Mouse (Mus musculus) liver, embryonic 12.5 days (tissue): ENCODE data around the gene Car9. TPM values are rescaled to one million over a fixed set of nuclear protein-coding genes. Genes with fewer than 3 reads are reported as not detected.

Experiments
- ATAC-seq: fragments of 200-750 bp; cut with Nextera tagmentation; 2 replicates; pipeline ENCODE4 v1.8.0; 2017; ENCODE audit warnings: moderate number of reproducible peaks, mild to moderate bottlenecking, moderate library complexity
- H3K27ac ChIP-seq: fragments of 300-500 bp; sonication (generic); 2 replicates; pipeline ENCODE4 v1.5.1; 2016; ENCODE audit warnings: mild to moderate bottlenecking
- H3K27me3 ChIP-seq: fragments of 300-500 bp; sonication (generic); replicated peaks from 2 replicates; pipeline ENCODE4 v1.6.1; 2016; ENCODE audit warnings: mild to moderate bottlenecking, moderate library complexity
- H3K36me3 ChIP-seq: fragments of 300-500 bp; sonication (generic); 2 replicates; pipeline ENCODE4 v1.6.1; 2016; ENCODE audit warnings: mild to moderate bottlenecking, moderate library complexity
- H3K4me1 ChIP-seq: fragments of 300-500 bp; sonication (generic); 2 replicates; pipeline ENCODE4 v1.6.1; 2016
- H3K4me2 ChIP-seq: fragments of 300-500 bp; sonication (generic); 2 replicates; pipeline ENCODE4 v1.6.1; 2016; ENCODE audit warnings: mild to moderate bottlenecking, moderate library complexity
- H3K4me3 ChIP-seq: fragments of 300-500 bp; sonication (generic); 2 replicates; pipeline ENCODE4 v1.5.1; 2016; ENCODE audit warnings: mild to moderate bottlenecking, moderate library complexity
- H3K9ac ChIP-seq: fragments of 300-500 bp; sonication (generic); 2 replicates; pipeline ENCODE4 v1.6.1; 2016; ENCODE audit warnings: mild to moderate bottlenecking, moderate library complexity
- H3K9me3 ChIP-seq: fragments of 300-500 bp; sonication (generic); replicated peaks from 2 replicates; pipeline ENCODE4 v1.6.1; 2016; ENCODE audit warnings: mild to moderate bottlenecking, moderate library complexity
- WGBS: fragments of 180-500 bp; shearing (Covaris S2); methylation state at CpG from one replicate; pipeline ENCODE4 v1.1.7; 2016; ENCODE audit not compliant: insufficient replicate concordance; 5-methylcytosine and 5-hydroxymethylcytosine counted together
- polyA plus RNA-seq: library from polyadenylated mRNA; unstranded; fragments of >200 nt; fragmentation: Nextera tagmentation; extraction: Ambion mirVana; gene quantifications from 2 replicates; pipeline ENCODE4 v1.2.1, GENCODE M21; 2016

Gene Car9
- polyA plus RNA-seq, 1 experiment from 2014 or later: 1.3 TPM

DNA sequence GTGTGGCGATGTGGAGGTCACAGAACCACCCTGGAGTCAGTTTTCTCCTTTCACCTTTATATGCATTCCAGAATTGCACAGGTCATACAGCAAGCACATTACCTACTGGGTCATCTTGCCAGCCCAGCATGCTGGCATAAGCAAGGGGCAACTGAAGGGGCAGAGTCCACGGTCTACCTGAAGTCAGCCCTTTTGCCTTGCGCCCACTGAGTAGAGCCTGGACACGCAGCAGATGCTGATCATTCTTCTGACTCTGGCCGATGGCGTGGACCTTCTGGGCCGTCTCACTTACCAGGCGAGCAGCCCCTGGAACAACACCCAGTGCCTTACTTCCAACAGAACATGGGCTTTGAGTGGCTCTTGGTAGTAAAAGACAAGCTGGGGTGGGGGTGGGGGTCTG lies 9.4 kb upstream of the Car9 start:
- H3K4me1 ChIP-seq: peaks cover 61% of the 10 kb centered on the region
- peaks cover 36% of the 10 kb centered on the region for H3K36me3 ChIP-seq
- no peak for ATAC-seq
- H3K27ac ChIP-seq: no peak overlapping the region
- WGBS: 85% methylated on average over 8 of the region's 8 CpGs
- peak overlapping the region; percentile 88 for H3K9ac ChIP-seq
- H3K4me3 ChIP-seq: peak overlapping the region; percentile 79
- no peaks in the 10 kb centered on the region for H3K9me3 ChIP-seq
- peak overlapping the region; percentile 82 for H3K4me2 ChIP-seq
- H3K27me3 ChIP-seq: no peaks in the 10 kb centered on the region

DNA sequence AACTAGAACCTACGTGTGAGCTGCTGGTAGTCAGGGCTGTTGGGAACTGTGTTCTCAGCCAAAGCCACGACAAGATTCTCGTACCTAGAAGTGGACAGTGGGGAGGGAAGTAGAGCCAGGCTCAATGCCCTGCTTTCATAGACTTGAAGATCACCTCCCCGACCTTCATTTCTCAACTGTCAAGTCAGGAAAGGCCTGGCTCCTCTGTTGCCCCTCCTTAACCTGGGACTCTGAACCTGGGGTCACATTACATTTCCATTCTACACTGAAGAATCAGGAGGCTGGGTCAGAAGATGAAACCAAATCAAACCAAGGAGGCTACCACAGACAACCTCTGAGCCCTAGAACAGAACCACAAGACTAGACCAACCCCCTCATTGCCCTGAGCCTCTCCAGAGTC lies 8.8 kb upstream of the Car9 start:
- ATAC-seq: no peak
- Histone ChIP-seq H3K9ac (peak overlapping the region; percentile 88), H3K36me3 (peaks cover 36% of the 10 kb centered on the region), H3K27ac (peak overlapping the region; percentile 79; the same call in 1 of the 2 replicates), H3K9me3 (no peaks in the 10 kb centered on the region), H3K4me1 (peaks cover 58% of the 10 kb centered on the region), H3K4me2 (peak overlapping the region; percentile 82), H3K4me3 (peak overlapping the region; percentile 79), H3K27me3 (no peaks in the 10 kb centered on the region)
- WGBS: 71% methylated on average over 4 of the region's 4 CpGs

DNA sequence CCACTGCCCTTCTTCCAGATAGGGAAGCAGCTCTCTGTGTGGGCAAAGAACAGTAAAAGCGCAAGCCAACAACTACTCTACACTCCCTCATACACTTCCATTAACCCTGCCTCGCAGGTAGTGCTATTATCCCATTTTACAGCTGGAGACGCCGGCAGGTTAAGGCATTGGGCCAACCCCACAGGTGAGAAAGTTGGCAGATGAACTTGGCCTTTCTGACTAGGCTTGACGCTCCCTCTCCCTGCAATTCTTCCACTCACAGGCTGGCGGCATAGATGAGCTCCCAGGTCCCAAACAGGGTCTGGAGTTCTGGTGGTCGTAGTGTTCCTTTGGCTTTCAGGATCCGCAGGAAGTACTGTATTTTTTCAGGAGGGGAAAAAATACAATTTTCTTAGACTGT lies 7.8 kb upstream of the Car9 start:
- H3K36me3 ChIP-seq: peaks cover 36% of the 10 kb centered on the region
- H3K27me3 ChIP-seq: no peaks in the 10 kb centered on the region
- peaks cover 62% of the 10 kb centered on the region for H3K4me1 ChIP-seq
- H3K4me2 ChIP-seq: peak overlapping the region; percentile 82
- H3K9me3 ChIP-seq: no peaks in the 10 kb centered on the region
- 7% methylated on average over 8 of the region's 8 CpGs for WGBS
- peak overlapping the region; percentile 79 for H3K4me3 ChIP-seq
- H3K9ac ChIP-seq: peak overlapping the region; percentile 88
- peak overlapping the region; percentile 79 for H3K27ac ChIP-seq
- peak; percentile 59 for ATAC-seq

DNA sequence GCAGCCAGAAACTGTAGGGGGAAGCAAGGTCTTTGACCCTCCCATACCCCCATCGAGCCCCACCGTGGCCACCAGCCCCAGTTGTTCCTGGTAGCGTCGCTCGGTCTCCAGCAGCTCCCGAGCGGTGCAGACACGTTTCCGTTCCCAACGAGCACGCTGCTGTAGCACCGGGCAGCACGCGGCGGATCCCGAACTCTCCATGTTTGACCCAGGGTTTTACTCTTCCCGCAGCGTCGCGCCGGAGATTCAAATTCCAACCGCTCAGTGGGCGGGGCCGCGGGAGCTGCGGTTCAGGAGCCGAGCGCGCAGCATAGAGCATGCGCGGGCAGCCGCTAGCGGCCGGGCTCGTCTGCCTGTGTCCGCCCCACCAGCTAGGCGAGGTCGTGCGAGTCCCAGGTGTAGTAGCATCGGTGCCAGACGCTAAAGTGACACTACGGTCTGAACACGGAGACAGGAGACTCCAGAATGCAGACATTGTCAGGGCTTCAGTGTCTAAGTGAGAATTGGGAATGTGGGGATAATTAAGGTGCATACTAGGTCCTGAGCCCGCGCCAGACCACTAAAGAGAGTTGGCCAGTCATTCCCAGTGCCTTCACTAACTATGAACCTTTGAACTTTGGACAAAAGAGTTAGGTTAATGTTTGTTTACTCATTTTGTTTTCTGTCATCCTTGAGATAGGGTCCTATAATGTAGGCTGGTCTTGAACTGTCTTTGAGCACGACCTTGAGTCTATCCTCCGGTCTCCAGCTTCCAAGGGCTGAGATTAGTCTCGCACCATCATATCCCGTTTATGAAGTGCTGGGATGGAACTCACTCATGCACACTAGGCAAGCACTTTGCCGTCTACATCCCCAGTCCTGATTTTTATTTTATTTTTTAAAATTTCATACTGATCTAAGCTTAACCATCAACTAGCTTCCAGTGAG lies 7.1 kb upstream of the Car9 start, which contains the start of gene Arhgef39:
Gene Arhgef39, minus strand, starts transcription at position 289 of the 927 bp plus-strand sequence.
- Histone ChIP-seq H3K4me1 (peaks cover 62% of the 10 kb centered on the region), H3K27ac (peak within 1 kb of the TSS; percentile 79), H3K27me3 (no peaks in the 10 kb centered on the region), H3K9ac (peak within 1 kb of the TSS; percentile 88), H3K4me2 (peak within 1 kb of the TSS; percentile 82), H3K4me3 (peak within 1 kb of the TSS; percentile 79), H3K36me3 (peaks cover 36% of the 10 kb centered on the region), H3K9me3 (no peaks in the 10 kb centered on the region)
- ATAC-seq: peak; percentile 90
- WGBS: 8% methylated on average over 50 of the region's 50 CpGs

DNA sequence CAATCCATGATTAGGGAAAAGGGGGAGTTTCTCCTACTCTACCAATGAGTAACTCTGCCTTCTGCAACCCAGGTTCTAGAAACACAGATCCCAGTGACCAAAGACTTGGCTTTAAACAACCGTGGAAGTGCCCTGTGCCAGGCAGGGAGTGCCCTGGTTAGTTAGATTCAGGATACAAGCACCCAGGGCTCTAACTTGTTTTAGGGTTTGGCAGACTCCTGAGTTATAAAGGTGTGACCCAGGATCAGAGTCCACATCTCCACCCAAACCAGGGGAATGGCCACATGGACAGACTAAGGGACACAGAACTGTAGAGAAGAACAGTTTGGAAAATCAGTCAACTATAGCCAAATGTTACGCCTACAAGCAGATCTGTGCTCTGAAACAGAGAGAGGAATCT lies 3.7 kb upstream of the Car9 start:
- Histone ChIP-seq H3K4me2 (no peak overlapping the region), H3K4me1 (peaks cover 42% of the 10 kb centered on the region), H3K9ac (no peak overlapping the region), H3K9me3 (no peaks in the 10 kb centered on the region), H3K27ac (no peak overlapping the region), H3K36me3 (peaks cover 3% of the 10 kb centered on the region; the same call in 1 of the 2 replicates), H3K4me3 (no peak overlapping the region), H3K27me3 (peaks cover 6% of the 10 kb centered on the region; the same call in 1 of the 2 replicates)
- 66% methylated on average over 2 of the region's 2 CpGs for WGBS
- no peak for ATAC-seq

DNA sequence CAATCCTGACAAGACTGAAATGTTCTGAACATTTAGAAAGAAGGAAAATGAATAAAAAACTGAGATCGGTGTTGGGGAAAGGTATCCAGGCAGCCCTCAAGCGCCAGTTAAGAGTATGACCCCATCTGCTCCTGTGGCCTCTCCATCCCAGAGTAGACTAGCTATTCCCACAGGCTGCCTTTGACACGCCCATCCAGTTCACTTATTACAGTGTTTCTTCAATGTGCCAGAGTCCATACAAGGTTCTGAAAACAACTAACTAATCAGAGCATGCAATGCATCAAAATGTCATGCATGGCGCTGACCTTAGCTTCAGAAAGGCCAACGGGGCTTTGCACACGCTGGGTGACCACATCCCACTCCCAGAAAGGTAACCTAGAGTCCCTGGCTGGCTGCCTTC lies 3.3 kb upstream of the Car9 start:
- H3K4me2 ChIP-seq: no peak overlapping the region
- 68% methylated on average over 6 of the region's 6 CpGs for WGBS

DNA sequence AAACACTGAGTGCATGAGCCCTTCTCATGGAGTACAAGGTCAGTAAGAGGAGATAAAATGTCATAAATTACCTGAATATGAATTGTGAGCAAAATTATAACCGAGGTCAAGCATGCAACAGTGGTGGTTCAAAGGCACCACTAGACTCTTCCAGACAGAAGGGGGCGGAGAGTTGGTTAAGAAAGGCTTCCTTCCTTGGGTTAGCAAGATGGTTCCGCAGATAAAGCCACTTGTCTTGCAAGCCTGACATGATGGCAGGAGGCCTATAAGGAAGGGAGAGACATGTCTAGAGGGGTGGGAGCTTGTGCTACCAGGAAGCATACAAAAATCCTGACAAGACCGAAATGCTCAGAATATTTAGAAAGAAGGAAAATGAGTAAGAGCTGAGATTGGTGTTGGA lies 2.5 kb upstream of the Car9 start:
- Histone ChIP-seq H3K4me2 (no peak overlapping the region), H3K4me3 (no peak overlapping the region), H3K4me1 (peaks cover 44% of the 10 kb centered on the region), H3K27me3 (peaks cover 6% of the 10 kb centered on the region; the same call in 1 of the 2 replicates), H3K27ac (no peak overlapping the region), H3K9ac (no peak overlapping the region), H3K9me3 (no peaks in the 10 kb centered on the region), H3K36me3 (no peaks in the 10 kb centered on the region)
- ATAC-seq: no peak
- WGBS: 21% methylated on average over 4 of the region's 4 CpGs

More for the DNA sequence above, 3.3 kb upstream of the Car9 start:
- H3K36me3 ChIP-seq: no peaks in the 10 kb centered on the region
- peaks cover 6% of the 10 kb centered on the region; the same call in 1 of the 2 replicates for H3K27me3 ChIP-seq
- no peak overlapping the region for H3K27ac ChIP-seq
- H3K4me1 ChIP-seq: peaks cover 42% of the 10 kb centered on the region
- ATAC-seq: no peak
- H3K4me3 ChIP-seq: no peak overlapping the region
- no peaks in the 10 kb centered on the region for H3K9me3 ChIP-seq
- H3K9ac ChIP-seq: no peak overlapping the region

DNA sequence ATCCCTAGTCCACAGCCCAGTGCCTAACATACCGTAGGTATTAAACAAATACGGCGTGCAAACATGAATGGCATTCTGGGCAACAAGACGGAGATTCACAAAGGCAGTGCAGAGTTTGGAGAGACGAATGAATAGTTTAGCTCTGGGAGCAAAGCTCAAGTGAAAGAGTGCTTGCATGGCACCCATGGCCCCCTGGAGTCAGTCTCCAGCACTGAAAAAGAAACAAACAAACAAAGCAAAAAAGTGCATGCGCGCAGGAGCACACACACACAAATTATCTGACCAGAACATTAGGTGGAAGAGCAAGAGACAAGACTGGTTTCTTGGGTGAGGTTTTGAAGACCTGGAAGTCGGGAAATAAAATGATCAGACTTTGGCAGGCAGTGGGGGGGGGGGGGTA lies 692 bp upstream of the Car9 start:
- Histone ChIP-seq H3K4me1 (peaks cover 39% of the 10 kb centered on the region), H3K4me2 (no peak overlapping the region), H3K9me3 (no peaks in the 10 kb centered on the region), H3K9ac (no peak overlapping the region), H3K4me3 (no peak overlapping the region), H3K27ac (no peak overlapping the region), H3K36me3 (no peaks in the 10 kb centered on the region), H3K27me3 (peaks cover 9% of the 10 kb centered on the region; the same call in 1 of the 2 replicates)
- ATAC-seq: no peak
- WGBS: 74% methylated on average over 8 of the region's 8 CpGs

DNA sequence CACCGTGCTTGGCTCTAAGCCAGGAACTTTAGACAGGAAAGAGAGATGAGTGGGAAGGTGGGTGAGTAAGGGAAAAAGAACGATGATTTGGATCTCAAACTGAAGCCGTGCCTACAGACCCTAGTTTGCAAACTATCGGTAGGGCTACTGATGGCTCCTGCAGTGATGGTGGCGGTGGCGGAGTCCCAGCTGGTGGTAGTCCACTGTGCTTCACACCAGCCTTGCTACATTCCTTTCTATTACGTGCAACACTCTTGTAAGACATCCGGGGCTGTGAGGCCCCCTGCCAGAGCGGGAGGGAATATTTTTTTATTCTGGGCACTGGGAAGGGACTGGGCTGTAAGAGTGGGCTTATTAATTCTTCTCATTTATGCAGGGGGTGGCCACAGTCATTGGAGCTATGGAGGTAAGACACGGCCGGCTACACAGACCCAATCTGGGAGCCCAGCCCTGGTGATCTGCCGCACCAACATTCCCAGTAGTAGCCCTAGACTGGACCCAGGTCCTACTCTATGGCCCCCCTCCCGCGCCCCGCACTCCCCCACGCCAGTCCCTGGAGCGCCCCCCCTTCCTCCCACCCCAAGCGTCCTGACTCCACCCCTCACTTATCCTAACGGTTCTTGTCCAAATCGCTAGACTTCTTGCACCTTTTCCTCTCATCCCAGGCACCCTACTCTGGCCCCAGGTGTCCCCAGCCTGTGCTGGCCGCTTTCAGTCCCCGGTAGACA lies 1.3 kb downstream of the Car9 start:
- Histone ChIP-seq H3K27ac (no peak overlapping the region), H3K36me3 (no peaks in the 10 kb centered on the region), H3K4me2 (peak overlapping the region; percentile 84), H3K4me1 (peaks cover 39% of the 10 kb centered on the region), H3K9ac (peak overlapping the region; percentile 71), H3K9me3 (no peaks in the 10 kb centered on the region), H3K27me3 (peaks cover 9% of the 10 kb centered on the region; the same call in 1 of the 2 replicates), H3K4me3 (peak overlapping the region; percentile 60)
- WGBS: 6% methylated on average over 21 of the region's 22 CpGs
- ATAC-seq: peak; percentile 53

DNA sequence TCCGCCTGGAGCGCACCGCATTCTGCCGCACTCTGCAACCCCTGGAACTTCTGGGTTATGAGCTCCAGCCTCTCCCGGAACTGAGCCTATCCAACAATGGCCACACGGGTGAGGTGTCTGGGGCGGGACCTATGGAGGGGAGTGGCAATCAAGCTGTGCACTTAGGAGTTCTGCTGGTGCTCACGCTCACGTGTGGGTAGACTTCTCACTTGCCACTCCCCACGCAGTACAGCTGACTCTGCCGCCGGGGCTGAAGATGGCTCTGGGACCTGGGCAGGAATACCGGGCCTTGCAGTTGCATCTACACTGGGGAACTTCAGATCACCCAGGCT lies 1.9 kb downstream of the Car9 start:
- Histone ChIP-seq H3K4me1 (peaks cover 35% of the 10 kb centered on the region), H3K27me3 (peaks cover 9% of the 10 kb centered on the region; the same call in 1 of the 2 replicates), H3K4me2 (peak overlapping the region; percentile 84), H3K36me3 (no peaks in the 10 kb centered on the region), H3K9ac (peak overlapping the region; percentile 71), H3K9me3 (no peaks in the 10 kb centered on the region), H3K4me3 (peak overlapping the region; percentile 60), H3K27ac (no peak overlapping the region)
- peak; percentile 84 for ATAC-seq
- 1% methylated on average over 13 of the region's 13 CpGs for WGBS

DNA sequence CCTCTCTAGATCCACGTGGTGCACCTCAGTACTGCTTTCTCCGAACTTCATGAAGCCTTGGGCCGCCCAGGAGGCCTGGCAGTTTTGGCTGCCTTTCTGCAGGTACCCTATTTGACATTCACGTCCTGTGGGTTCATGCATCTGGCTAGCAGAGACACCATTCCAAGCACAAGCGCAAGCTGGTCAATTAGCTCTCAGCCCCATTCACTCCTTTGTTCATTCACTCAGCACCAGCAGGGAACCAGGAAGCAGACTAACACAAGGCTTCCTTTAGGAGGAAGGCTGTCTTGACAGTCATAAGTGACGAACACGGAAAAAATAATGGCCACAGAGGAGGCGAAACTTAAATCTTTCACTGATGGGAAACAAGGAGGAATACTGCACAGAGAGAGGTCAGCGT lies 2.3 kb downstream of the Car9 start:
- Histone ChIP-seq H3K27ac (0 out of 2 replicates have a peak overlapping the region, but pooled peaks have one; percentile 11), H3K4me2 (peak overlapping the region; percentile 84), H3K9me3 (no peaks in the 10 kb centered on the region), H3K9ac (0 out of 2 replicates have a peak overlapping the region, but pooled peaks have one; percentile 71), H3K4me1 (peaks cover 30% of the 10 kb centered on the region), H3K36me3 (no peaks in the 10 kb centered on the region), H3K27me3 (peaks cover 12% of the 10 kb centered on the region; the same call in 1 of the 2 replicates), H3K4me3 (peak overlapping the region; percentile 60)
- ATAC-seq: no peak
- 27% methylated on average over 9 of the region's 9 CpGs for WGBS
